Mouse (Mus musculus) C2C12 (cell line): ENCODE measurements around the gene Pdss2.
A peak's percentile ranks its signal among the peaks of the same experiment; 100 is the strongest.

Source experiments
- CEBPB ChIP-seq: IDR thresholded peaks from one replicate; pipeline ENCODE4 v1.6.1; 2011; ENCODE audit warnings: low read depth, mild to moderate bottlenecking, control low read depth, moderate library complexity
- CTCF ChIP-seq: IDR thresholded peaks from one replicate; pipeline ENCODE4 v1.5.1; 2011; ENCODE audit not compliant: control insufficient read depth, insufficient read depth, insufficient read length
- MAX ChIP-seq: IDR thresholded peaks from one replicate; pipeline ENCODE4 v1.6.1; 2011; ENCODE audit warnings: mild to moderate bottlenecking, control low read depth
- USF1 ChIP-seq: IDR thresholded peaks from one replicate; pipeline ENCODE4 v1.6.1; 2011; ENCODE audit warnings: low read depth, mild to moderate bottlenecking, control low read depth, moderate library complexity

DNA sequence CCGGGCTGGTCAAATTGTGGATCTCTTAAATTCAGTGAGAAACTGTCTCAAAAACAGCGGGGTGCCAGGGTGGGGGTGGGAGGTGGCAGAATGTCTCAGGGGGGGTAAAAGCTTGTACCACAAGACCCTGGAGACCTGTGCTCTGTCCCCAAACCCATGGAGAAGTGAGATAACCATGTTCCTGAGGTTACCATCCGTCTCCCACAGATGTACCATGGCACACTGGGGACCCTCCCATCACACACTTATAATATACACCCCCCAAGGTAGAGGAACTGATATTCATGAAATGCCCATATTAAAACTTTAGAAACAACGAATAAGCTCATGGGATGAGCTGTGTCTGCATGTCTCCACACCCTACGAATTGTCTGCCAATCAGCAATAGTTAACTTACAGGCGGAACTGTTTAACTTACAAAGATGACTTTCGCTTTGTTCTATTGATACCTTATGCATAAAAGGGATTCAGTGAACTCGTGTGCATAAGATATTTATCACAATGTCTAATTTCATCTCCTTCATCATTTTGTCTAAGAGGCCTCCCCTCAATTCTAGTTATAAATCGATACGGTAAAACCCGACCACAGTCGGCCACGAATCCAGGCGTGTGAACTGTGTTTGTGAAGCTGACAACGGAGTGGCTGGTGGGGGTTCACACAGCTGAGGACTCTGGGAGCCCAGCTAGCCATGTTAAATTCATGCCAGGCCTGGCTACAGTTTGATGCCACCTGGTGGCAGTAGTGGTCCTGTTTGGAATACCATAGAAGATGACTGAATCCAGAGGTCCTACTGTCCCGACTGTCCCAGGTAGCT lies 230.8 kb downstream of the Pdss2 start:
- no peak for TF ChIP-seq USF1
- peak; percentile 48 for TF ChIP-seq CTCF
- TF ChIP-seq MAX = peak; percentile 60
- TF ChIP-seq CEBPB = no peak
